39 mouse cellular contexts compared by ENCODE assay signal in the genomic region with DNA sequence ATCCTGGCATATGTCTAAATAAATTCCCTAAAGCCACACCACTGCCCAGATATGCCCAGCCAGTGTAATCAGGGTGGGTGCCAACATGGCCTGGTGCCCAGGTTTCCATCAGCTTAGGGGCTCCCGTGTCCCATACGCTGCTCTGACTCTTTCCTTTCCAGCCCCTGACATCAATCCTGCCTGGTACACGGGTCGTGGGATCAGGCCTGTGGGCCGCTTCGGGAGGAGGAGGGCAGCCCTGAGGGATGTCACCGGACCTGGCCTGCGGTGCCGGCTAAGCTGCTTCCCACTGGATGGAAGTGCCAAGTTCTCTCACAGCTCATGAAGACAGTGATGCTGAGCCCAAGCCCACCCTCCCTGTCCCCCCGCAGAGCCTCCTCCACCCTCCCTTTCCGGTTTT. TPM values are rescaled to one million over a fixed set of nuclear protein-coding genes. Genes with fewer than 3 reads are reported as not detected.
A peak's percentile ranks its signal among the peaks of the same experiment; 100 is the strongest.
DNase-seq lines count a peak whose midpoint lies in the region; ATAC-seq and TF ChIP-seq lines count a peak whose summit lies in the region.
"Had no signal": no experiment of that assay in that cellular context is flagged by ENCODE, and none has a peak within 500 bp of the region (broad histone marks: within the 10 kb centered on the region; RNA-seq: fewer than 3 reads in every experiment).

No protein-coding gene starts in this region.

- no peaks in the 10 kb centered on the region for H3K4me1 ChIP-seq in forebrain, embryonic 16.5 days (replicated peaks; ENCODE audit: control insufficient read depth, insufficient read depth, low read length)
- H3K4me1 ChIP-seq in forebrain, embryonic 13.5 days = no peaks in the 10 kb centered on the region
- H3K4me1 ChIP-seq in hindbrain, postnatal 0 days (ENCODE audit: insufficient read depth, low read length) = no peaks in the 10 kb centered on the region
- H3K4me1 ChIP-seq in hindbrain, embryonic 10.5 days (replicated peaks) = no peaks in the 10 kb centered on the region
- H3K4me1 ChIP-seq in midbrain, embryonic 14.5 days (ENCODE audit: control insufficient read depth, insufficient read depth, low read length) = no peaks in the 10 kb centered on the region
- H3K4me1 ChIP-seq in midbrain, embryonic 13.5 days (replicated peaks) = no peaks in the 10 kb centered on the region
- H3K4me1 ChIP-seq: midbrain, embryonic 12.5 days had no signal

- no peaks in the 10 kb centered on the region for H3K36me3 ChIP-seq in forebrain, embryonic 16.5 days (ENCODE audit: control insufficient read depth, insufficient read depth)
- no peaks in the 10 kb centered on the region for H3K36me3 ChIP-seq in forebrain, embryonic 13.5 days (ENCODE audit: poor library complexity, severe bottlenecking)
- H3K36me3 ChIP-seq in hindbrain, postnatal 0 days (ENCODE audit: insufficient read depth, low read length) = no peaks in the 10 kb centered on the region
- H3K36me3 ChIP-seq in hindbrain, embryonic 10.5 days = no peaks in the 10 kb centered on the region
- no peaks in the 10 kb centered on the region for H3K36me3 ChIP-seq in midbrain, embryonic 14.5 days (ENCODE audit: control insufficient read depth, insufficient read depth, low read length)
- H3K36me3 ChIP-seq in midbrain, embryonic 13.5 days = no peaks in the 10 kb centered on the region
- H3K36me3 ChIP-seq: limb, embryonic 15.5 days; liver, embryonic 13.5 days; midbrain, embryonic 12.5 days; neural tube, embryonic 15.5 days had no signal

- WGBS in forebrain, embryonic 16.5 days = 63% methylated on average over 11 of the region's 11 CpGs
- 76% methylated on average over 11 of the region's 11 CpGs for WGBS in forebrain, embryonic 13.5 days
- 40% methylated on average over 11 of the region's 11 CpGs for WGBS in hindbrain, postnatal 0 days
- WGBS in hindbrain, embryonic 10.5 days = 87% methylated on average over 11 of the region's 11 CpGs
- WGBS in midbrain, embryonic 14.5 days = 73% methylated on average over 11 of the region's 11 CpGs
- 83% methylated on average over 11 of the region's 11 CpGs for WGBS in midbrain, embryonic 13.5 days

- H3K4me2 ChIP-seq in forebrain, embryonic 16.5 days (ENCODE audit: low read length) = no peak overlapping the region
- H3K4me2 ChIP-seq in forebrain, embryonic 13.5 days = no peak overlapping the region
- H3K4me2 ChIP-seq in hindbrain, postnatal 0 days (ENCODE audit: low read depth, low read length) = no peak overlapping the region
- no peak overlapping the region for H3K4me2 ChIP-seq in midbrain, embryonic 14.5 days (ENCODE audit: low read length)
- H3K4me2 ChIP-seq in midbrain, embryonic 13.5 days (replicated peaks) = no peak overlapping the region
- H3K4me2 ChIP-seq: heart, embryonic 11.5 days; limb, embryonic 15.5 days; liver, embryonic 13.5 days; midbrain, embryonic 12.5 days; neural tube, embryonic 15.5 days had no signal

- H3K27me3 ChIP-seq in forebrain, embryonic 16.5 days (replicated peaks; ENCODE audit: control insufficient read depth, insufficient read depth, low read length) = no peaks in the 10 kb centered on the region
- H3K27me3 ChIP-seq in forebrain, embryonic 13.5 days = 0 out of 2 replicates have a peak, but pooled peaks cover 5% of the 10 kb centered on the region
- H3K27me3 ChIP-seq in hindbrain, postnatal 0 days (ENCODE audit: insufficient read depth, low read length) = no peaks in the 10 kb centered on the region
- peaks cover 9% of the 10 kb centered on the region for H3K27me3 ChIP-seq in hindbrain, embryonic 10.5 days (ENCODE audit: insufficient read depth, poor library complexity, severe bottlenecking)
- H3K27me3 ChIP-seq in midbrain, embryonic 14.5 days (ENCODE audit: control insufficient read depth, insufficient read depth, low read length) = no peaks in the 10 kb centered on the region
- no peaks in the 10 kb centered on the region for H3K27me3 ChIP-seq in midbrain, embryonic 13.5 days
- H3K27me3 ChIP-seq: liver, embryonic 13.5 days had no signal

- 0 out of 2 replicates have a peak, but pooled peaks have one; percentile 36 for ATAC-seq in forebrain, embryonic 16.5 days
- ATAC-seq in forebrain, embryonic 13.5 days = no peak
- peak; percentile 72 for ATAC-seq in hindbrain, postnatal 0 days
- ATAC-seq in midbrain, embryonic 14.5 days (ENCODE audit: low FRiP score, low TSS enrichment) = no peak
- ATAC-seq in midbrain, embryonic 13.5 days = no peak
- ATAC-seq in erythroblast, adult 5-6 weeks (replicated peaks; ENCODE audit: low FRiP score, poor library complexity, severe bottlenecking) = no peak
- ATAC-seq: CD4-positive, CD25-positive, alpha-beta regulatory T cell, adult 4 months; inflammation-experienced regulatory T-cells, adult 6 months had no signal

- H3K27ac ChIP-seq in forebrain, embryonic 16.5 days (ENCODE audit: low read length) = no peak overlapping the region
- no peak overlapping the region for H3K27ac ChIP-seq in forebrain, embryonic 13.5 days
- no peak overlapping the region for H3K27ac ChIP-seq in hindbrain, postnatal 0 days
- no peak overlapping the region for H3K27ac ChIP-seq in hindbrain, embryonic 10.5 days
- H3K27ac ChIP-seq in midbrain, embryonic 14.5 days (replicated peaks; ENCODE audit: low read depth, low read length) = no peak overlapping the region
- H3K27ac ChIP-seq in midbrain, embryonic 13.5 days = no peak overlapping the region
- H3K27ac ChIP-seq: gastrocnemius, adult 2 months; left cerebral cortex, adult 2 months; limb, embryonic 15.5 days; liver, embryonic 13.5 days; midbrain, embryonic 12.5 days; neural tube, embryonic 15.5 days had no signal

- no peak for TF ChIP-seq CTCF in hindbrain, postnatal 0 days (IDR thresholded peaks at IDR 0.05; ENCODE audit: low read depth)

- H3K4me3 ChIP-seq in forebrain, embryonic 16.5 days (replicated peaks; ENCODE audit: low read length) = no peak overlapping the region
- H3K4me3 ChIP-seq in forebrain, embryonic 13.5 days = no peak overlapping the region
- no peak overlapping the region for H3K4me3 ChIP-seq in hindbrain, postnatal 0 days (ENCODE audit: low read length)
- H3K4me3 ChIP-seq in hindbrain, embryonic 10.5 days = no peak overlapping the region
- no peak overlapping the region for H3K4me3 ChIP-seq in midbrain, embryonic 14.5 days (replicated peaks; ENCODE audit: low read depth, low read length)
- H3K4me3 ChIP-seq in midbrain, embryonic 13.5 days (replicated peaks) = no peak overlapping the region
- H3K4me3 ChIP-seq: gastrocnemius, adult 2 months; left cerebral cortex, adult 2 months; limb, embryonic 15.5 days; liver, embryonic 13.5 days; midbrain, embryonic 12.5 days; neural tube, embryonic 15.5 days had no signal

- no peak overlapping the region for H3K9ac ChIP-seq in forebrain, embryonic 16.5 days (replicated peaks; ENCODE audit: low read depth, low read length)
- no peak overlapping the region for H3K9ac ChIP-seq in forebrain, embryonic 13.5 days
- H3K9ac ChIP-seq in hindbrain, postnatal 0 days (replicated peaks; ENCODE audit: low read length) = no peak overlapping the region
- no peak overlapping the region for H3K9ac ChIP-seq in midbrain, embryonic 14.5 days (replicated peaks; ENCODE audit: low read length)
- no peak overlapping the region for H3K9ac ChIP-seq in midbrain, embryonic 13.5 days (replicated peaks)
- H3K9ac ChIP-seq: limb, embryonic 15.5 days; liver, embryonic 13.5 days; midbrain, embryonic 12.5 days; neural tube, embryonic 15.5 days had no signal

- DNase-seq in hindbrain, postnatal 0 days (ENCODE audit: low spot score) = peak; percentile 59
- DNase-seq in hindbrain, embryonic 10.5 days (ENCODE audit: low spot score) = no peak
- DNase-seq in midbrain, embryonic 14.5 days = peak; percentile 29
- DNase-seq: adrenal gland, postnatal 14 days; cerebellum, adult 11-12 months; gastrocnemius, adult 2 months; gastrocnemius, postnatal 36 days; heart, adult 18-20 months; kidney, adult 11 months; kidney, postnatal 14 days; liver, embryonic 13.5 days; lung, adult 18-20 months; lung, postnatal 36 days; retina, postnatal 1 day; right cerebral cortex, postnatal 25 days; spleen, adult 18-20 months; thymus, postnatal 14 days had no signal

- H3K9me3 ChIP-seq in forebrain, embryonic 16.5 days (ENCODE audit: control insufficient read depth, low read length) = no peaks in the 10 kb centered on the region
- no peaks in the 10 kb centered on the region for H3K9me3 ChIP-seq in forebrain, embryonic 13.5 days (replicated peaks)
- no peaks in the 10 kb centered on the region for H3K9me3 ChIP-seq in hindbrain, postnatal 0 days (ENCODE audit: low read length)
- no peaks in the 10 kb centered on the region for H3K9me3 ChIP-seq in hindbrain, embryonic 10.5 days
- no peaks in the 10 kb centered on the region for H3K9me3 ChIP-seq in midbrain, embryonic 14.5 days (ENCODE audit: control insufficient read depth, low read length)
- H3K9me3 ChIP-seq in midbrain, embryonic 13.5 days = no peaks in the 10 kb centered on the region
- H3K9me3 ChIP-seq: limb, embryonic 15.5 days; liver, embryonic 13.5 days; midbrain, embryonic 12.5 days; neural tube, embryonic 15.5 days had no signal

RNA-seq across cellular contexts. Expression of a gene that starts 0.8 kb away (rescaled TPM):
- polyA plus RNA-seq in forebrain, embryonic 16.5 days (2015; fragmentation: Nextera tagmentation; extraction: Ambion mirVana) = not detected in 2 replicates
- not detected in 2 replicates for polyA plus RNA-seq in forebrain, embryonic 13.5 days (2015; fragmentation: Nextera tagmentation; extraction: Ambion mirVana)
- not detected in 2 replicates for total RNA-seq in hindbrain, postnatal 0 days (2014; rRNA removed)
- polyA plus RNA-seq in hindbrain, postnatal 0 days (2015; fragmentation: Nextera tagmentation; extraction: Ambion mirVana) = 1.5 and 1.8 TPM in 2 replicates
- polyA plus RNA-seq in hindbrain, embryonic 10.5 days (2016; fragmentation: Nextera tagmentation; extraction: Ambion mirVana) = not detected in 2 replicates
- polyA plus RNA-seq in midbrain, embryonic 14.5 days (2014; fragmentation: Nextera tagmentation; extraction: Ambion mirVana) = not detected in 2 replicates
- not detected in 2 replicates for polyA plus RNA-seq in midbrain, embryonic 13.5 days (2015; fragmentation: Nextera tagmentation; extraction: Ambion mirVana)
- not detected in 2 replicates for total RNA-seq in erythroblast, adult 5-6 weeks (2015; ENCODE audit: low replicate concordance)
- total RNA-seq in erythroblast, adult 5-6 weeks (2017; ENCODE audit: low replicate concordance) = not detected in 2 replicates
- total RNA-seq: adrenal gland, postnatal 14 days; gastrocnemius, adult 2 months; gastrocnemius, postnatal 36 days; heart, adult 18-20 months; hematopoietic stem cell, adult 5-6 weeks; layer of hippocampus, adult 18-20 months; layer of hippocampus, postnatal 10 days; left cerebral cortex, adult 2 months; left cerebral cortex, postnatal 25 days; megakaryocyte, adult 5-6 weeks had no signal
- polyA plus RNA-seq: CD4-positive, CD25-positive, alpha-beta regulatory T cell, adult 4 months; cortical plate, adult 2 months; forebrain, embryonic 11.5 days; heart, embryonic 11.5 days; heart, embryonic 16.5 days; inflammation-experienced regulatory T-cells, adult 6 months; kidney, embryonic 14.5 days; limb, embryonic 15.5 days; midbrain, embryonic 12.5 days; neural tube, embryonic 15.5 days; stomach, embryonic 16.5 days; urinary bladder, adult 2 months had no signal

RNA-seq across cellular contexts. Expression of a gene that starts 15.8 kb away (rescaled TPM):
- 0.27 and 0.43 TPM in 2 replicates for polyA plus RNA-seq in forebrain, embryonic 16.5 days (2015; fragmentation: Nextera tagmentation; extraction: Ambion mirVana)
- polyA plus RNA-seq in forebrain, embryonic 13.5 days (2015; fragmentation: Nextera tagmentation; extraction: Ambion mirVana) = not detected in 2 replicates
- total RNA-seq in hindbrain, postnatal 0 days (2014; rRNA removed) = not detected in 2 replicates
- 0.19 TPM in 1 of 2 replicates, not detected in the other for polyA plus RNA-seq in hindbrain, postnatal 0 days (2015; fragmentation: Nextera tagmentation; extraction: Ambion mirVana)
- polyA plus RNA-seq in hindbrain, embryonic 10.5 days (2016; fragmentation: Nextera tagmentation; extraction: Ambion mirVana) = 0.25 and 0.35 TPM in 2 replicates
- 0.30 TPM in 1 of 2 replicates, not detected in the other for polyA plus RNA-seq in midbrain, embryonic 14.5 days (2014; fragmentation: Nextera tagmentation; extraction: Ambion mirVana)
- polyA plus RNA-seq in midbrain, embryonic 13.5 days (2015; fragmentation: Nextera tagmentation; extraction: Ambion mirVana) = 0.23 TPM in 1 of 2 replicates, not detected in the other
- not detected in 2 replicates for total RNA-seq in erythroblast, adult 5-6 weeks (2015; ENCODE audit: low replicate concordance)
- total RNA-seq in erythroblast, adult 5-6 weeks (2017; ENCODE audit: low replicate concordance) = not detected in 2 replicates
- total RNA-seq: gastrocnemius, adult 2 months; gastrocnemius, postnatal 36 days; layer of hippocampus, adult 18-20 months; megakaryocyte, adult 5-6 weeks had no signal
- polyA plus RNA-seq: CD4-positive, CD25-positive, alpha-beta regulatory T cell, adult 4 months; forebrain, embryonic 11.5 days; inflammation-experienced regulatory T-cells, adult 6 months; midbrain, embryonic 12.5 days; neural tube, embryonic 15.5 days had no signal

RNA-seq across cellular contexts. Expression of a gene that starts 38.8 kb away (rescaled TPM):
- 0.19 and 0.58 TPM in 2 replicates for polyA plus RNA-seq in forebrain, embryonic 16.5 days (2015; fragmentation: Nextera tagmentation; extraction: Ambion mirVana)
- 0.04 and 0.09 TPM in 2 replicates for polyA plus RNA-seq in forebrain, embryonic 13.5 days (2015; fragmentation: Nextera tagmentation; extraction: Ambion mirVana)
- 0.63 and 0.72 TPM in 2 replicates for total RNA-seq in hindbrain, postnatal 0 days (2014; rRNA removed)
- polyA plus RNA-seq in hindbrain, postnatal 0 days (2015; fragmentation: Nextera tagmentation; extraction: Ambion mirVana) = 0.19 and 0.51 TPM in 2 replicates
- 0.14 and 0.32 TPM in 2 replicates for polyA plus RNA-seq in hindbrain, embryonic 10.5 days (2016; fragmentation: Nextera tagmentation; extraction: Ambion mirVana)
- polyA plus RNA-seq in midbrain, embryonic 14.5 days (2014; fragmentation: Nextera tagmentation; extraction: Ambion mirVana) = 0.12 and 0.42 TPM in 2 replicates
- polyA plus RNA-seq in midbrain, embryonic 13.5 days (2015; fragmentation: Nextera tagmentation; extraction: Ambion mirVana) = 0.06 and 0.13 TPM in 2 replicates
- 0.38 TPM in 1 of 2 replicates, not detected in the other for total RNA-seq in erythroblast, adult 5-6 weeks (2015; ENCODE audit: low replicate concordance)
- not detected in 2 replicates for total RNA-seq in erythroblast, adult 5-6 weeks (2017; ENCODE audit: low replicate concordance)
- total RNA-seq: megakaryocyte, adult 5-6 weeks had no signal
- polyA plus RNA-seq: CD4-positive, CD25-positive, alpha-beta regulatory T cell, adult 4 months; inflammation-experienced regulatory T-cells, adult 6 months had no signal

RNA-seq across cellular contexts. Expression of a gene that starts 44.8 kb away (rescaled TPM):
- polyA plus RNA-seq in forebrain, embryonic 16.5 days (2015; fragmentation: Nextera tagmentation; extraction: Ambion mirVana) = 45.3 and 48.5 TPM in 2 replicates
- 21.6 and 22.1 TPM in 2 replicates for polyA plus RNA-seq in forebrain, embryonic 13.5 days (2015; fragmentation: Nextera tagmentation; extraction: Ambion mirVana)
- 20.5 and 26.9 TPM in 2 replicates for total RNA-seq in hindbrain, postnatal 0 days (2014; rRNA removed)
- polyA plus RNA-seq in hindbrain, postnatal 0 days (2015; fragmentation: Nextera tagmentation; extraction: Ambion mirVana) = 37.5 and 37.8 TPM in 2 replicates
- polyA plus RNA-seq in hindbrain, embryonic 10.5 days (2016; fragmentation: Nextera tagmentation; extraction: Ambion mirVana) = 18.3 and 21.9 TPM in 2 replicates
- polyA plus RNA-seq in midbrain, embryonic 14.5 days (2014; fragmentation: Nextera tagmentation; extraction: Ambion mirVana) = 30.1 and 32.1 TPM in 2 replicates
- polyA plus RNA-seq in midbrain, embryonic 13.5 days (2015; fragmentation: Nextera tagmentation; extraction: Ambion mirVana) = 23.0 and 23.6 TPM in 2 replicates
- total RNA-seq in erythroblast, adult 5-6 weeks (2015; ENCODE audit: low replicate concordance) = 16.9 and 26.1 TPM in 2 replicates
- total RNA-seq in erythroblast, adult 5-6 weeks (2017; ENCODE audit: low replicate concordance) = 28.5 and 33.3 TPM in 2 replicates

Comparison
In these comparisons a context has a peak if more than half of its experiments do, and no peak if none do; other contexts are left out.
1. ATAC-seq: peak in forebrain, embryonic 16.5 days (single experiment) and hindbrain, postnatal 0 days (single experiment); none in forebrain, embryonic 13.5 days (single experiment), midbrain, embryonic 14.5 days (single experiment), midbrain, embryonic 13.5 days (single experiment) and erythroblast, adult 5-6 weeks (single experiment).